Mouse (Mus musculus): ENCODE results near the gene Rab11fip4. TPM values are rescaled to one million over a fixed set of nuclear protein-coding genes. Genes with fewer than 3 reads are reported as not detected.

Gene Rab11fip4
- total and polyA plus RNA-seq, 3 experiments = 13.2 to 41.6 (median 26.6) TPM

DNA sequence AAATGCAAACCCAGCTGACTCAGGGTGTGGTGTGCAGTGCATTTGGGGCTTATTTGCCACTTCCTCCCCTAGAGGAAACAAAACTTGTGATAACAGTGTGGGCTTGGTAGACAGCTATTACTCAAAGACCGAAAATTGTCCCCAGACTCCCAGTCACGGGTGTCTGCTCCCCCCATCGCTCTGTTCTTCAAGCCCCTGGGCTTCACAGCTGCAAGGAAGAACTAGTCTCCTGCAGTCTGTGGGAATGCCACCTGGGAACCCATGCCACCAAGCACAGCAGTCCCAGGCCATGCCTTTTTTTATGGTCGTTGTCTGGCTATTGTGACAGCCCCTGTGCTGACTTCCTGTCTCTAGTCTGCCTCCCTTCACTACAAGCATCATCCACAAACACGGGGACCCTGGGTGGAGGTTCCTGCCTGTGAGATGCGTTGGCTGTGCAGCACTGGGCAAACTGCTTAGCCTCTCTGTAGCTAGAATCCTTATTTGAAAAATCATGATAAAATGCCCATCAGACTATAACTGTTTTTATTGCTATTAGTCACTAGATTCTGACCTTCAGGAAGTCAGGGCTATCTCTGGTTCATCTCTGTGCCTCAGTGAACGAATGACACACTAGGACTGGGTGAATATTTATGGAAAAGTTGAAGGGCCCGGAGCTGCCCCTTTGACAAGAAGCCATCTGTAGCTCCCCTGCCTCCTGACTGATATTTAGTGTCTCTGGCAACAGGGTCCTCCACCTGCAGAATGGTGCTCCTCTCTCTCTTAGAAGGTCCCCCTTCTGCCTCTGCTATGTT lies 50.1 kb downstream of the Rab11fip4 start:
- Histone ChIP-seq H3K4me3 (replicated peaks in 1 of 3; ENCODE audit: low read depth in 2 of 3, low read length in 2 of 3, poor library complexity in 1 of 3) (no peak overlapping the region), H3K9ac (ENCODE audit: insufficient read depth, low read depth) (no peak overlapping the region), H3K4me2 (ENCODE audit: insufficient read depth, low read depth, poor library complexity, severe bottlenecking) (no peak overlapping the region), H3K27me3 (replicated peaks) (no peaks in the 10 kb centered on the region), H3K9me3 (replicated peaks; ENCODE audit: low read length) (peaks cover under 1% of the 10 kb centered on the region), H3K79me2 (replicated peaks; ENCODE audit: control insufficient read depth, extremely low read depth, insufficient read depth, poor library complexity, severe bottlenecking) (no peaks in the 10 kb centered on the region), H3K27ac (ENCODE audit: insufficient read depth, low read depth) (no peak overlapping the region), H3K36me3 (replicated peaks in 1 of 2; ENCODE audit: control insufficient read depth in 1 of 2, insufficient read depth in 1 of 2, low read length in 1 of 2) (no peaks in the 10 kb centered on the region), H3K4me1 (ENCODE audit: control insufficient read depth in 1 of 2, insufficient read depth in 2 of 2) (peaks cover 9 to 41% of the 10 kb centered on the region in 2 experiments)
- TF ChIP-seq NELFE (IDR thresholded peaks at IDR 0.05; ENCODE audit: low read depth, low read length) (no peak), MAZ (IDR thresholded peaks at IDR 0.05; ENCODE audit: low read depth, low read length) (0 out of 2 replicates have a peak, but pooled peaks have one; percentile 30), BHLHE40 (IDR thresholded peaks at IDR 0.05; ENCODE audit: low read depth, low read length) (peak; percentile 45), PAX5 (IDR thresholded peaks at IDR 0.05; ENCODE audit: low read length) (no peak), IRF4 (IDR thresholded peaks at IDR 0.05; ENCODE audit: low read depth, low read length) (peak; percentile 25)
- dilution Hi-C loops (cut with MboI; ENCODE audit: extremely low pct_ligation_motif_present, extremely low pct_unique_long_range_greater_than_20kb, low sequenced_read_pairs) = no loop called here
- DNase-seq (ENCODE audit: extremely low read depth) = peak; percentile 45
- in situ Hi-C loops (cut with MboI; ENCODE audit: low pct_ligation_motif_present, low pct_unique_long_range_greater_than_20kb, low sequenced_read_pairs) = no loop called here

DNA sequence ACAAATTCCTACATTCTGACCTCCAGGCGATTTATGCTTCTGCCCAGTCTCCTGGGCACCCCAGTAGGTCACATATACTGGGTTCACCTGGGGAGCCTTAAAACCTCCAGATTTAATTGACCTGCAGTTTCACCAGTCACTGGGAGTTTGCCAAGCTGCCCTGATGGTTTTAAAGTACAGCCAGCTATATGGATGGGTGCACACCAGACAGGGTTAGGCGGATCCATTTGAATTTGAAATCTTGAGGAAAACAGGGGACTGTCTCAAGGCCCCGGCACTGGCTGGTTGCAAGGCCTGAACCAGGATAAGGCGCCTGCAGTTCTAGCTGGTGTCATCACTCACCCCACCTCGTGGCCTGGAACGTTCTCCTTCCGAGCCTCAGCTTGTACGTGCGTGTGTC lies 52.7 kb downstream of the Rab11fip4 start:
- dilution Hi-C loops (cut with MboI; ENCODE audit: extremely low pct_ligation_motif_present, extremely low pct_unique_long_range_greater_than_20kb, low sequenced_read_pairs) = no loop called here

DNA sequence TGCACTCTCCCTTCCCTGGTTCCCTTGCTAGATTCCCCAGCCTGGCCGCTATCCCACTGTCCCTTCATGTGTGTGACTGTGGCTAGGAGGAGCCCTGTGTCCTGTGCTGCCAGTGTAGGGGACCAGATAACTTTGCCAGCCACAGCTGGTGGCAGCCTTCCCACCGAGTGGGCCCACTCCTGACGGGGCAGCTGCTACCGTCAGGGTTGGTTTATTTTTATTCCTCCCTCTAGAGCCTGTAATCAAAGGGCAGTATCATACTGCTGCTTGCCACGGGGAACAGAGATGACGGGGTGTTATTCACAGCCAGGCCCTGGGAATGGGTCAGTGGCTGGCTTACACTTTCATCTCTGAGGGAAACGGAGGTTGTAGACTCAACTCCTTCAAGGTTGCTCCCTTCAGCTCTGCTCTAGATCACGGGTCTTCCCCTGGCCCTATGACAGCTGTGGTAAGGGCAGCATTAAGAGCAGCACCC lies 53.7 kb downstream of the Rab11fip4 start:
- Histone ChIP-seq H3K27me3 (replicated peaks) (no peaks in the 10 kb centered on the region), H3K4me1 (ENCODE audit: control insufficient read depth in 1 of 2, insufficient read depth in 2 of 2) (peaks cover 25 to 76% of the 10 kb centered on the region in 2 experiments), H3K36me3 (replicated peaks in 1 of 2; ENCODE audit: control insufficient read depth in 1 of 2, insufficient read depth in 1 of 2, low read length in 1 of 2) (no peaks in the 10 kb centered on the region), H3K27ac (ENCODE audit: insufficient read depth, low read depth) (no peak overlapping the region), H3K9me3 (replicated peaks; ENCODE audit: low read length) (no peaks in the 10 kb centered on the region), H3K4me2 (ENCODE audit: insufficient read depth, low read depth, poor library complexity, severe bottlenecking) (no peak overlapping the region), H3K9ac (ENCODE audit: insufficient read depth, low read depth) (no peak overlapping the region), H3K4me3 (replicated peaks in 1 of 3; ENCODE audit: low read depth in 2 of 3, low read length in 2 of 3, poor library complexity in 1 of 3) (no peak overlapping the region), H3K79me2 (replicated peaks; ENCODE audit: control insufficient read depth, extremely low read depth, insufficient read depth, poor library complexity, severe bottlenecking) (no peaks in the 10 kb centered on the region)
- TF ChIP-seq NRF1 (IDR thresholded peaks at IDR 0.05; ENCODE audit: low read depth, low read length) = no peak
- no peak for TF ChIP-seq UBTF (IDR thresholded peaks at IDR 0.05; ENCODE audit: low read depth, low read length)
- no peak for TF ChIP-seq PAX5 (IDR thresholded peaks at IDR 0.05; ENCODE audit: low read length)
- TF ChIP-seq MAZ (IDR thresholded peaks at IDR 0.05; ENCODE audit: low read depth, low read length) = no peak
- TF ChIP-seq ZMIZ1 (IDR thresholded peaks at IDR 0.05; ENCODE audit: low read depth, low read length) = no peak
- TF ChIP-seq ETS1 (conservative IDR thresholded peaks at IDR 0.05; ENCODE audit: low read depth, low read length) = no peak
- TF ChIP-seq MAFK (IDR thresholded peaks at IDR 0.05; ENCODE audit: insufficient replicate concordance, low read length) = no peak
- no peak for TF ChIP-seq IRF4 (IDR thresholded peaks at IDR 0.05; ENCODE audit: low read depth, low read length)
- no peak for TF ChIP-seq RAD21 (IDR thresholded peaks at IDR 0.05; ENCODE audit: low read depth, low read length)
- no peak for TF ChIP-seq TCF12 (IDR thresholded peaks at IDR 0.05; ENCODE audit: low read depth, low read length)
- TF ChIP-seq USF2 (conservative IDR thresholded peaks at IDR 0.05; ENCODE audit: low read depth, low read length) = no peak
- TF ChIP-seq MXI1 (IDR thresholded peaks at IDR 0.05; ENCODE audit: low read depth, low read length) = no peak
- no peak for TF ChIP-seq ELF1 (IDR thresholded peaks at IDR 0.05; ENCODE audit: low read depth, low read length)
- no peak for DNase-seq (ENCODE audit: extremely low read depth)
- in situ Hi-C loops (cut with MboI; ENCODE audit: low pct_ligation_motif_present, low pct_unique_long_range_greater_than_20kb, low sequenced_read_pairs) = no loop called here
- dilution Hi-C loops (cut with MboI; ENCODE audit: extremely low pct_ligation_motif_present, extremely low pct_unique_long_range_greater_than_20kb, low sequenced_read_pairs) = no loop called here

More for the DNA sequence above, 52.7 kb downstream of the Rab11fip4 start:
- Histone ChIP-seq H3K79me2 (replicated peaks; ENCODE audit: control insufficient read depth, extremely low read depth, insufficient read depth, poor library complexity, severe bottlenecking) (no peaks in the 10 kb centered on the region), H3K27ac (ENCODE audit: insufficient read depth, low read depth) (no peak overlapping the region), H3K4me2 (ENCODE audit: insufficient read depth, low read depth, poor library complexity, severe bottlenecking) (no peak overlapping the region), H3K9me3 (replicated peaks; ENCODE audit: low read length) (no peaks in the 10 kb centered on the region), H3K27me3 (replicated peaks) (no peaks in the 10 kb centered on the region), H3K9ac (ENCODE audit: insufficient read depth, low read depth) (no peak overlapping the region), H3K36me3 (replicated peaks in 1 of 2; ENCODE audit: control insufficient read depth in 1 of 2, insufficient read depth in 1 of 2, low read length in 1 of 2) (no peaks in the 10 kb centered on the region), H3K4me1 (ENCODE audit: control insufficient read depth in 1 of 2, insufficient read depth in 2 of 2) (peaks cover 18 to 66% of the 10 kb centered on the region in 2 experiments), H3K4me3 (replicated peaks in 1 of 3; ENCODE audit: low read depth in 2 of 3, low read length in 2 of 3, poor library complexity in 1 of 3) (no peak overlapping the region)
- in situ Hi-C loops (cut with MboI; ENCODE audit: low pct_ligation_motif_present, low pct_unique_long_range_greater_than_20kb, low sequenced_read_pairs) = no loop called here
- no peak for DNase-seq (ENCODE audit: extremely low read depth)
- TF ChIP-seq GABPA (IDR thresholded peaks at IDR 0.05; ENCODE audit: insufficient replicate concordance, low read depth, low read length) (no peak), MXI1 (IDR thresholded peaks at IDR 0.05; ENCODE audit: low read depth, low read length) (no peak), MEF2A (IDR thresholded peaks at IDR 0.05; ENCODE audit: borderline replicate concordance, low read depth, low read length) (no peak), E2F4 (IDR thresholded peaks at IDR 0.05; ENCODE audit: insufficient replicate concordance, low read depth, low read length) (no peak), BHLHE40 (IDR thresholded peaks at IDR 0.05; ENCODE audit: low read depth, low read length) (no peak), JUND (conservative IDR thresholded peaks at IDR 0.05; ENCODE audit: low read depth, low read length) (no peak), MYC (IDR thresholded peaks at IDR 0.05; ENCODE audit: low read depth, low read length) (no peak), CHD1 (IDR thresholded peaks at IDR 0.05; ENCODE audit: low read depth, low read length) (no peak), POLR2A (IDR thresholded peaks at IDR 0.05; ENCODE audit: low read depth, low read length) (no peak), NRF1 (IDR thresholded peaks at IDR 0.05; ENCODE audit: low read depth, low read length) (no peak), EP300 (IDR thresholded peaks at IDR 0.05; ENCODE audit: low read length) (no peak), UBTF (IDR thresholded peaks at IDR 0.05; ENCODE audit: low read depth, low read length) (no peak), PAX5 (IDR thresholded peaks at IDR 0.05; ENCODE audit: low read length) (no peak), USF2 (conservative IDR thresholded peaks at IDR 0.05; ENCODE audit: low read depth, low read length) (no peak), CTCF (conservative IDR thresholded peaks at IDR 0.05 in 1 of 2, IDR thresholded peaks at IDR 0.05 in 1 of 2; ENCODE audit: low read depth in 2 of 2, low read length in 2 of 2) (no peak), IRF4 (IDR thresholded peaks at IDR 0.05; ENCODE audit: low read depth, low read length) (no peak)

Data from CH12.LX (cell line).